Mouse (Mus musculus) limb, embryonic 11.5 days (tissue): ENCODE data around the gene Agbl5. TPM values are rescaled to one million over a fixed set of nuclear protein-coding genes. Genes with fewer than 3 reads are reported as not detected.

Experiments used
- ATAC-seq: fragments of 200-750 bp; cut with Nextera tagmentation; 2 replicates; pipeline ENCODE4 v1.8.0; 2017; ENCODE audit warnings: low read depth; ENCODE audit not compliant: insufficient number of reproducible peaks, low FRiP score, low TSS enrichment
- DNase-seq: peaks from one replicate; pipeline ENCODE4 v3.0.0-alpha.2; 2015; ENCODE audit warnings: low spot score
- H3K27ac ChIP-seq: fragments of 300-500 bp; sonication (generic); replicated peaks from 2 replicates; pipeline ENCODE4 v1.5.1; 2014; ENCODE audit warnings: low read depth, mild to moderate bottlenecking, low read length
- H3K27me3 ChIP-seq: fragments of 300-500 bp; sonication (generic); 2 replicates; pipeline ENCODE4 v1.6.1; 2014; ENCODE audit warnings: mild to moderate bottlenecking, low read length, mixed read lengths; ENCODE audit not compliant: control insufficient read depth, insufficient read depth
- H3K36me3 ChIP-seq: fragments of 300-500 bp; sonication (generic); 2 replicates; pipeline ENCODE4 v1.6.1; 2014; ENCODE audit warnings: mild to moderate bottlenecking, low read length, moderate library complexity, mixed read lengths; ENCODE audit not compliant: control insufficient read depth, insufficient read depth
- H3K4me1 ChIP-seq: fragments of 300-500 bp; sonication (generic); 2 replicates; pipeline ENCODE4 v1.6.1; 2014; ENCODE audit warnings: low read length, mixed read lengths; ENCODE audit not compliant: control insufficient read depth, insufficient read depth
- H3K4me2 ChIP-seq: fragments of 300-500 bp; sonication (generic); 2 replicates; pipeline ENCODE4 v1.6.1; 2014; ENCODE audit warnings: low read depth, mild to moderate bottlenecking, moderate library complexity; ENCODE audit not compliant: severe bottlenecking
- H3K4me3 ChIP-seq: fragments of 300-500 bp; sonication (generic); 2 replicates; pipeline ENCODE4 v1.5.1; 2014; ENCODE audit warnings: low read depth, low read length
- H3K9ac ChIP-seq: fragments of 300-500 bp; sonication (generic); 2 replicates; pipeline ENCODE4 v1.6.1; 2014; ENCODE audit warnings: mild to moderate bottlenecking, low read length
- H3K9me3 ChIP-seq: fragments of 300-500 bp; sonication (generic); 2 replicates; pipeline ENCODE4 v1.6.1; 2016; ENCODE audit warnings: low read length; ENCODE audit not compliant: control insufficient read depth
- WGBS: fragments of 180-500 bp; shearing (Covaris S2); extraction: QIAGEN DNeasy Blood & Tissue Kit; methylation state at CpG from one replicate; pipeline ENCODE4 v1.1.7; 2014; 5-methylcytosine and 5-hydroxymethylcytosine counted together
- polyA plus RNA-seq: library from polyadenylated mRNA; unstranded; fragments of >200 nt; fragmentation: Nextera tagmentation; extraction: Ambion mirVana; gene quantifications from 2 replicates; pipeline ENCODE4 v1.2.1, GENCODE M21; 2014

Gene Agbl5
- polyA plus RNA-seq, 1 experiment from 2014 or later = 35.7 TPM

- 88% methylated on average over 5 of the region's 5 CpGs for WGBS
- Histone ChIP-seq H3K27me3 (no peaks in the 10 kb centered on the region), H3K4me2 (no peak overlapping the region), H3K36me3 (peaks cover 17% of the 10 kb centered on the region), H3K9me3 (no peaks in the 10 kb centered on the region), H3K4me3 (no peak overlapping the region), H3K4me1 (no peaks in the 10 kb centered on the region), H3K27ac (no peak overlapping the region), H3K9ac (no peak overlapping the region)
- ATAC-seq (no peak), DNase-seq (no peak)
Observed at GRCm38 (mm10) chr5:30952551-30952950, 64.1 kb downstream of the Agbl5 start.

DNA sequence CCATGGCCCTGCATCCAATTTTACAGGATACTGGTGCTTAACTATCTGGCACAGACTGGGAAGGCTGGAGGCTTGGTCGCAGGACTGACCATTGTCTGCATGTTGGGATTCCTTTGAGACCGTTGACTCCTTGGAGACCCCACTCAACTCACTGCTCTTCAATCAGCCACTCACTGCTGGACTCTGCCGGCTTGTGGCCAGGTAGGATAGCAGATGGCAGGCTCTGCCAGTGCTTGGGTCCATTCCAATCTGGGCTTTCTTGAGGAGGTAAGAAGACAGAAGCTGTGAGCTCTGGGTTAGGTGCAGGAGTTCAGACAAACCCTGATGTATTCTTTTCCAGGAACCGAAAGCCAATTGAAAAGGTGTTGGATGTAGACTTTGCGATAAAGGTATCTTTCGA is 65.6 kb downstream of the Agbl5 start:
- no peak overlapping the region for H3K9ac ChIP-seq
- no peaks in the 10 kb centered on the region for H3K9me3 ChIP-seq
- 97% methylated on average over 6 of the region's 6 CpGs for WGBS
- no peak for DNase-seq
- peaks cover 25% of the 10 kb centered on the region for H3K36me3 ChIP-seq
- no peak for ATAC-seq
- H3K4me3 ChIP-seq = no peak overlapping the region
- no peak overlapping the region for H3K27ac ChIP-seq
- H3K27me3 ChIP-seq = no peaks in the 10 kb centered on the region
- peaks cover 9% of the 10 kb centered on the region for H3K4me1 ChIP-seq
- no peak overlapping the region for H3K4me2 ChIP-seq

- H3K4me2 ChIP-seq = no peak overlapping the region
Observed at GRCm38 (mm10) chr5:30954556-30954955, 66.1 kb downstream of the Agbl5 start.

GRCm38 (mm10) chr5:30955751-30956150 is 67.3 kb downstream of the Agbl5 start:
- DNase-seq (no peak), ATAC-seq (no peak)
- no peak overlapping the region for H3K9ac ChIP-seq
- no peaks in the 10 kb centered on the region for H3K27me3 ChIP-seq
- no peak overlapping the region for H3K4me3 ChIP-seq
- WGBS = 95% methylated on average over 6 of the region's 6 CpGs
- peaks cover 25% of the 10 kb centered on the region for H3K36me3 ChIP-seq
- H3K27ac ChIP-seq = no peak overlapping the region
- peaks cover 13% of the 10 kb centered on the region for H3K4me1 ChIP-seq
- no peak overlapping the region for H3K4me2 ChIP-seq
- H3K9me3 ChIP-seq = no peaks in the 10 kb centered on the region

More at GRCm38 (mm10) chr5:30954556-30954955, 66.1 kb downstream of the Agbl5 start:
- H3K4me1 ChIP-seq = peaks cover 13% of the 10 kb centered on the region
- ATAC-seq = no peak
- H3K9me3 ChIP-seq = no peaks in the 10 kb centered on the region
- 95% methylated on average over 9 of the region's 9 CpGs for WGBS
- no peak overlapping the region for H3K27ac ChIP-seq
- DNase-seq = no peak
- H3K9ac ChIP-seq = no peak overlapping the region
- H3K4me3 ChIP-seq = no peak overlapping the region
- peaks cover 25% of the 10 kb centered on the region for H3K36me3 ChIP-seq
- no peaks in the 10 kb centered on the region for H3K27me3 ChIP-seq

Other genes with a start within 250 kb of the Agbl5 start
- 20.2 and 21.6 TPM in 2 replicates for gene Slc35f6, start 240.8 kb upstream of the Agbl5 start, polyA plus RNA-seq
- 498 and 533 TPM in 2 replicates for gene Cenpa, start 221.9 kb upstream of the Agbl5 start, polyA plus RNA-seq
- gene Dpysl5, start 177.1 kb upstream of the Agbl5 start, polyA plus RNA-seq = 3.9 and 5.4 TPM in 2 replicates
- gene Mapre3, start 74.1 kb upstream of the Agbl5 start, polyA plus RNA-seq = 16.8 and 18.0 TPM in 2 replicates
- gene Tmem214, start 20.7 kb upstream of the Agbl5 start, polyA plus RNA-seq = 49.3 and 50.9 TPM in 2 replicates
- gene Ost4, start 19.1 kb downstream of the Agbl5 start, polyA plus RNA-seq = 384 and 395 TPM in 2 replicates
- 117 and 122 TPM in 2 replicates for gene Emilin1, start 24.7 kb downstream of the Agbl5 start, polyA plus RNA-seq
- gene Khk, start 32.7 kb downstream of the Agbl5 start, polyA plus RNA-seq = 5.4 and 7.9 TPM in 2 replicates
- 2.2 and 2.7 TPM in 2 replicates for gene Cgref1, start 56.9 kb downstream of the Agbl5 start, polyA plus RNA-seq
- gene Preb, start 71.7 kb downstream of the Agbl5 start, polyA plus RNA-seq = 96.5 and 101 TPM in 2 replicates
- not detected in 2 replicates for gene Tcf23, start 80.0 kb downstream of the Agbl5 start, polyA plus RNA-seq
- 75.0 and 83.9 TPM in 2 replicates for gene Atraid, start 159.6 kb downstream of the Agbl5 start, polyA plus RNA-seq
- gene Slc5a6, start 160.2 kb downstream of the Agbl5 start, polyA plus RNA-seq = 8.0 and 8.6 TPM in 2 replicates
- 33.7 and 36.1 TPM in 2 replicates for gene Cad, start 166.1 kb downstream of the Agbl5 start, polyA plus RNA-seq
- gene Dnajc5g, start 217.6 kb downstream of the Agbl5 start, polyA plus RNA-seq = not detected in 2 replicates
- 0.20 TPM in 1 of 2 replicates, not detected in the other for gene Slc30a3, start 219.5 kb downstream of the Agbl5 start, polyA plus RNA-seq
- gene Trim54, start 228.0 kb downstream of the Agbl5 start, polyA plus RNA-seq = 0.30 and 0.65 TPM in 2 replicates